In genomic region chr10:40328004-40328551, GRCm38 (mm10) we compare ENCODE assay signal across 10 mouse cellular contexts. TPM values are rescaled to one million over a fixed set of nuclear protein-coding genes. Genes with fewer than 3 reads are reported as not detected.
DNase-seq lines count a peak whose midpoint lies in the region; ATAC-seq lines count a peak whose summit lies in the region.
"Had no signal": no experiment of that assay in that cellular context is flagged by ENCODE, and none has a peak within 500 bp of the region (broad histone marks: within the 10 kb centered on the region; RNA-seq: fewer than 3 reads in every experiment).

No protein-coding gene starts in this region.

- H3K4me2 ChIP-seq in stomach, embryonic 16.5 days (ENCODE audit: low read depth, low read length) = 0 out of 2 replicates have a peak overlapping the region, but pooled peaks have one; percentile 13
- H3K4me2 ChIP-seq in hindbrain, embryonic 11.5 days (replicated peaks; ENCODE audit: low read depth, low read length) = no peak overlapping the region
- H3K4me2 ChIP-seq in midbrain, embryonic 11.5 days = no peak overlapping the region
- H3K4me2 ChIP-seq: limb, embryonic 13.5 days had no signal

- 21% methylated on average over 9 of the region's 9 CpGs for WGBS in large intestine, adult 2 months
- WGBS in stomach, embryonic 16.5 days = 45% methylated on average over 9 of the region's 9 CpGs
- WGBS in hindbrain, embryonic 11.5 days = 83% methylated on average over 9 of the region's 9 CpGs
- 81% methylated on average over 9 of the region's 9 CpGs for WGBS in limb, embryonic 10.5 days
- 83% methylated on average over 9 of the region's 9 CpGs for WGBS in midbrain, embryonic 11.5 days

- no peaks in the 10 kb centered on the region for H3K27me3 ChIP-seq in stomach, embryonic 16.5 days (ENCODE audit: control insufficient read depth, insufficient read depth, low read length)
- no peaks in the 10 kb centered on the region for H3K27me3 ChIP-seq in hindbrain, embryonic 11.5 days (ENCODE audit: control insufficient read depth, insufficient read depth, low read length)
- no peaks in the 10 kb centered on the region for H3K27me3 ChIP-seq in limb, embryonic 10.5 days (ENCODE audit: low read depth, poor library complexity, severe bottlenecking)
- H3K27me3 ChIP-seq in midbrain, embryonic 11.5 days (ENCODE audit: control insufficient read depth, insufficient read depth, low read length) = no peaks in the 10 kb centered on the region
- H3K27me3 ChIP-seq: limb, embryonic 13.5 days; Patski had no signal

- DNase-seq in kidney, postnatal 36 days = peak; percentile 17 to 53
- DNase-seq in kidney, postnatal 4 days = no peak
- DNase-seq in large intestine, adult 2 months (ENCODE audit: low read depth, low spot score) = peak; percentile 93
- no peak for DNase-seq in hindbrain, embryonic 11.5 days (ENCODE audit: low spot score)
- DNase-seq in limb, embryonic 10.5 days (ENCODE audit: low spot score) = no peak
- DNase-seq in midbrain, embryonic 11.5 days (ENCODE audit: low spot score, missing footprints) = no peak

- H3K4me3 ChIP-seq in stomach, embryonic 16.5 days (replicated peaks; ENCODE audit: low read length) = no peak overlapping the region
- H3K4me3 ChIP-seq in hindbrain, embryonic 11.5 days (ENCODE audit: low read depth, low read length) = no peak overlapping the region
- no peak overlapping the region for H3K4me3 ChIP-seq in limb, embryonic 10.5 days
- H3K4me3 ChIP-seq in midbrain, embryonic 11.5 days (ENCODE audit: low read depth, low read length) = no peak overlapping the region
- H3K4me3 ChIP-seq: limb, embryonic 13.5 days had no signal

- H3K36me3 ChIP-seq in stomach, embryonic 16.5 days (ENCODE audit: control insufficient read depth, insufficient read depth, low read length) = no peaks in the 10 kb centered on the region
- H3K36me3 ChIP-seq in hindbrain, embryonic 11.5 days (ENCODE audit: control insufficient read depth, insufficient read depth, low read length) = no peaks in the 10 kb centered on the region
- no peaks in the 10 kb centered on the region for H3K36me3 ChIP-seq in limb, embryonic 10.5 days
- no peaks in the 10 kb centered on the region for H3K36me3 ChIP-seq in midbrain, embryonic 11.5 days (ENCODE audit: control insufficient read depth, insufficient read depth, low read length)
- H3K36me3 ChIP-seq: limb, embryonic 13.5 days had no signal

- 0 out of 2 replicates have a peak overlapping the region, but pooled peaks have one; percentile 21 for H3K9ac ChIP-seq in stomach, embryonic 16.5 days (ENCODE audit: low read length)
- H3K9ac ChIP-seq in hindbrain, embryonic 11.5 days (ENCODE audit: low read depth, low read length) = no peak overlapping the region
- H3K9ac ChIP-seq in midbrain, embryonic 11.5 days (ENCODE audit: low read length) = no peak overlapping the region
- H3K9ac ChIP-seq: limb, embryonic 13.5 days had no signal

- peak overlapping the region; percentile 88 for H3K27ac ChIP-seq in stomach, embryonic 16.5 days (ENCODE audit: low read length)
- no peak overlapping the region for H3K27ac ChIP-seq in hindbrain, embryonic 11.5 days (ENCODE audit: low read depth, low read length)
- H3K27ac ChIP-seq in limb, embryonic 10.5 days = no peak overlapping the region
- H3K27ac ChIP-seq in midbrain, embryonic 11.5 days (ENCODE audit: low read depth, low read length) = no peak overlapping the region
- H3K27ac ChIP-seq: limb, embryonic 13.5 days had no signal

- ATAC-seq in erythroid progenitor cell, adult 5-6 weeks (replicated peaks; ENCODE audit: low FRiP score, poor library complexity, severe bottlenecking) = peak; percentile 98
- peak; percentile 97 for ATAC-seq in stomach, embryonic 16.5 days (ENCODE audit: insufficient read depth, low FRiP score)
- ATAC-seq in hindbrain, embryonic 11.5 days (ENCODE audit: low FRiP score) = no peak
- no peak for ATAC-seq in midbrain, embryonic 11.5 days (ENCODE audit: low FRiP score)
- ATAC-seq: Patski had no signal

- H3K9me3 ChIP-seq in stomach, embryonic 16.5 days (replicated peaks; ENCODE audit: control insufficient read depth, low read length) = no peaks in the 10 kb centered on the region; the same call in 1 of the 2 replicates
- no peaks in the 10 kb centered on the region for H3K9me3 ChIP-seq in hindbrain, embryonic 11.5 days (ENCODE audit: control insufficient read depth, low read length)
- H3K9me3 ChIP-seq in limb, embryonic 10.5 days (replicated peaks) = no peaks in the 10 kb centered on the region; the same call in 1 of the 2 replicates
- no peaks in the 10 kb centered on the region for H3K9me3 ChIP-seq in midbrain, embryonic 11.5 days (ENCODE audit: control insufficient read depth, low read length)
- H3K9me3 ChIP-seq: limb, embryonic 13.5 days had no signal

- H3K4me1 ChIP-seq in stomach, embryonic 16.5 days (ENCODE audit: control insufficient read depth, insufficient read depth, low read length) = 0 out of 2 replicates have a peak, but pooled peaks cover 3% of the 10 kb centered on the region
- no peaks in the 10 kb centered on the region for H3K4me1 ChIP-seq in hindbrain, embryonic 11.5 days (replicated peaks; ENCODE audit: control insufficient read depth, insufficient read depth, low read length)
- H3K4me1 ChIP-seq in limb, embryonic 10.5 days = no peaks in the 10 kb centered on the region
- H3K4me1 ChIP-seq in midbrain, embryonic 11.5 days (ENCODE audit: control insufficient read depth, insufficient read depth, low read length) = no peaks in the 10 kb centered on the region
- H3K4me1 ChIP-seq: limb, embryonic 13.5 days had no signal

RNA-seq across cellular contexts. Expression of gene Cdk19, which starts 11.3 kb away (rescaled TPM):
- 31.4 and 36.9 TPM in 2 replicates for total RNA-seq in erythroid progenitor cell, adult 5-6 weeks (2015; ENCODE audit: low replicate concordance)
- 30.5 and 34.6 TPM in 2 replicates for total RNA-seq in erythroid progenitor cell, adult 5-6 weeks (2017; ENCODE audit: low replicate concordance)
- 3.6 and 5.0 TPM in 2 replicates for polyA plus RNA-seq in large intestine, adult 2 months (2012; rRNA removed)
- 7.8 and 8.4 TPM in 2 replicates for polyA plus RNA-seq in stomach, embryonic 16.5 days (2015; fragmentation: Nextera tagmentation; extraction: Ambion mirVana)
- 9.0 and 9.5 TPM in 2 replicates for polyA plus RNA-seq in hindbrain, embryonic 11.5 days (2014; fragmentation: Nextera tagmentation; extraction: Ambion mirVana)
- polyA plus RNA-seq in limb, embryonic 10.5 days (2016; fragmentation: Nextera tagmentation; extraction: Ambion mirVana) = 5.0 and 9.0 TPM in 2 replicates
- 7.3 and 8.6 TPM in 2 replicates for polyA plus RNA-seq in midbrain, embryonic 11.5 days (2014; fragmentation: Nextera tagmentation; extraction: Ambion mirVana)

RNA-seq across cellular contexts. Expression of gene Amd1, which starts 26.1 kb away (rescaled TPM):
- 80.7 and 121 TPM in 2 replicates for total RNA-seq in erythroid progenitor cell, adult 5-6 weeks (2015; ENCODE audit: low replicate concordance)
- total RNA-seq in erythroid progenitor cell, adult 5-6 weeks (2017; ENCODE audit: low replicate concordance) = 79.4 and 101 TPM in 2 replicates
- polyA plus RNA-seq in large intestine, adult 2 months (2012; rRNA removed) = 12.5 and 14.4 TPM in 2 replicates
- polyA plus RNA-seq in stomach, embryonic 16.5 days (2015; fragmentation: Nextera tagmentation; extraction: Ambion mirVana) = 63.0 and 64.7 TPM in 2 replicates
- 82.2 and 89.7 TPM in 2 replicates for polyA plus RNA-seq in hindbrain, embryonic 11.5 days (2014; fragmentation: Nextera tagmentation; extraction: Ambion mirVana)
- polyA plus RNA-seq in limb, embryonic 10.5 days (2016; fragmentation: Nextera tagmentation; extraction: Ambion mirVana) = 83.3 and 94.6 TPM in 2 replicates
- polyA plus RNA-seq in midbrain, embryonic 11.5 days (2014; fragmentation: Nextera tagmentation; extraction: Ambion mirVana) = 104 and 115 TPM in 2 replicates

Comparison
In these comparisons a context has a peak if more than half of its experiments do, and no peak if none do; other contexts are left out.
1. DNase-seq: peak in kidney, postnatal 36 days (2 of 2) and large intestine, adult 2 months (single experiment); none in kidney, postnatal 4 days (0 of 2), hindbrain, embryonic 11.5 days (single experiment), limb, embryonic 10.5 days (single experiment) and midbrain, embryonic 11.5 days (single experiment).
2. ATAC-seq: peak in erythroid progenitor cell, adult 5-6 weeks (single experiment) and stomach, embryonic 16.5 days (single experiment); none in hindbrain, embryonic 11.5 days (single experiment) and midbrain, embryonic 11.5 days (single experiment).